Mouse (Mus musculus) cerebellum, adult 2 months (tissue): ENCODE results near the gene Snx22.

Experiments
- CTCF ChIP-seq: fragments of 200-500 bp; IDR thresholded peaks from 2 replicates; pipeline ENCODE4 v1.5.1; 2011; ENCODE audit warnings: low read depth, mild to moderate bottlenecking, control low read depth, low read length, moderate library complexity, borderline replicate concordance; ENCODE audit not compliant: insufficient read depth
- POLR2A ChIP-seq: fragments of 200-500 bp; IDR thresholded peaks from 2 replicates; pipeline ENCODE4 v1.6.1; 2011; ENCODE audit warnings: low read length, control low read depth, borderline replicate concordance; ENCODE audit not compliant: insufficient read depth

DNA sequence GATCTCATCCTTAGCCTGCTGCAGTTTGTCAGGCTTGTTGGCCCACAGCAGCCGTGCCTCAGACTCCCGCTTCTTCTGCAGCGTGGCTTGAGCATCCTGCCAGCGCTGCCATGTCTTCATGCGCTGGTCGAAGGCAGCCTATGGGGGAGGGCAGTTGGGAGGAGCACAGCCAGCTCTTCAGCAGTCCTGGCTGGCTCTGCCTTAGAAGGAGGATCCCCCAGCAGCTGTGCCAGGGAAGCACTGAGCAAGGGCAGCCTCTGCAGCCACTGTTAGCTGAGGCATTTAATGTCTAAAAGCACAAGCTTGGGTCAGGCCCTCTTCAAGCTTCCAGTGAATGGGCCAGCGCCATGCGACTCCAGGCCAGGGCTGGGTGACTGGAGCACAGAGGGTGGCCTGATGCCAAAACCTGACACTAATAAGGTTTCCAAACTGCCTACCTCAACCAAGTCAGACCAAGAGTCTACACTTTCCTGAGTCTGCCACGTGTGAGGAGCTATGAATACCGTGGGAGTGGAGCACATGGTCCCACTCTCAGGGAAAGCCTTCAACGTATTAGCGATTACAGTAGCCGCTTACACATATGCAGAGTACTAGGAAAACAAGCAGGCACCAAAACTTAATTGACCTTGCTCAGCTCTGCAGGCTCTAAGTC, 21.2 kb upstream of the Snx22 start:
- TF ChIP-seq CTCF (no peak), POLR2A (no peak)
